ENCODE assay signal across 10 mouse cellular contexts in genomic region chr6:31077779-31078178, GRCm38 (mm10).
DNase-seq lines count a peak whose midpoint lies in the region; ATAC-seq and TF ChIP-seq lines count a peak whose summit lies in the region.
"Had no signal": no experiment of that assay in that cellular context is flagged by ENCODE, and none has a peak within 500 bp of the region (broad histone marks: within the 10 kb centered on the region; RNA-seq: fewer than 3 reads in every experiment).

No protein-coding gene starts in this region.

- no peaks in the 10 kb centered on the region for H3K9me3 ChIP-seq in heart, embryonic 15.5 days (replicated peaks)
- H3K9me3 ChIP-seq in lung, postnatal 0 days (ENCODE audit: low read length): no peaks in the 10 kb centered on the region
- no peaks in the 10 kb centered on the region for H3K9me3 ChIP-seq in stomach, postnatal 0 days (ENCODE audit: control insufficient read depth, low read length)

- H3K36me3 ChIP-seq in heart, embryonic 15.5 days: no peaks in the 10 kb centered on the region
- H3K36me3 ChIP-seq in lung, postnatal 0 days (ENCODE audit: insufficient read depth, low read length): no peaks in the 10 kb centered on the region
- no peaks in the 10 kb centered on the region for H3K36me3 ChIP-seq in stomach, postnatal 0 days (ENCODE audit: control insufficient read depth, insufficient read depth, low read length)

- peak overlapping the region; percentile 46 for H3K27ac ChIP-seq in heart, embryonic 15.5 days
- H3K27ac ChIP-seq in lung, postnatal 0 days (ENCODE audit: low read length): peak overlapping the region; percentile 81
- peak overlapping the region; percentile 58 for H3K27ac ChIP-seq in stomach, postnatal 0 days (replicated peaks)
- H3K27ac ChIP-seq: liver, embryonic 14.5 days had no signal

- no peak overlapping the region for H3K9ac ChIP-seq in heart, embryonic 15.5 days
- no peak overlapping the region for H3K9ac ChIP-seq in lung, postnatal 0 days (replicated peaks; ENCODE audit: low read depth)
- H3K9ac ChIP-seq in stomach, postnatal 0 days (ENCODE audit: low read length): no peak overlapping the region
- H3K9ac ChIP-seq: liver, embryonic 14.5 days had no signal

- no peak for TF ChIP-seq CTCF in lung, postnatal 0 days (IDR thresholded peaks at IDR 0.05)
- no peak for TF ChIP-seq CTCF in stomach, postnatal 0 days (IDR thresholded peaks at IDR 0.05; ENCODE audit: low read depth)

- peaks cover 60% of the 10 kb centered on the region for H3K4me1 ChIP-seq in heart, embryonic 15.5 days (replicated peaks)
- H3K4me1 ChIP-seq in lung, postnatal 0 days (ENCODE audit: insufficient read depth, low read depth, low read length): peaks cover 29% of the 10 kb centered on the region; the same call in 1 of the 2 replicates
- peaks cover 10% of the 10 kb centered on the region for H3K4me1 ChIP-seq in stomach, postnatal 0 days (replicated peaks; ENCODE audit: control insufficient read depth, insufficient read depth)

- no peaks in the 10 kb centered on the region for H3K27me3 ChIP-seq in heart, embryonic 15.5 days
- no peaks in the 10 kb centered on the region for H3K27me3 ChIP-seq in lung, postnatal 0 days (replicated peaks; ENCODE audit: insufficient read depth, low read length)
- no peaks in the 10 kb centered on the region for H3K27me3 ChIP-seq in stomach, postnatal 0 days (ENCODE audit: control insufficient read depth, insufficient read depth, low read length)

- no peak overlapping the region for H3K4me2 ChIP-seq in heart, embryonic 15.5 days
- H3K4me2 ChIP-seq in lung, postnatal 0 days (replicated peaks; ENCODE audit: low read depth, low read length): no peak overlapping the region
- H3K4me2 ChIP-seq in stomach, postnatal 0 days (replicated peaks; ENCODE audit: low read depth): no peak overlapping the region

- TF ChIP-seq EP300 in lung, postnatal 0 days (IDR thresholded peaks at IDR 0.05): 0 out of 2 replicates have a peak, but pooled peaks have one; percentile 9
- no peak for TF ChIP-seq EP300 in stomach, postnatal 0 days (optimal IDR thresholded peaks at IDR 0.05)

- ATAC-seq in heart, embryonic 15.5 days (replicated peaks; ENCODE audit: insufficient number of reproducible peaks, insufficient read depth, low FRiP score, low read depth): no peak
- ATAC-seq in lung, postnatal 0 days: no peak
- no peak for ATAC-seq in stomach, postnatal 0 days (ENCODE audit: low FRiP score, low TSS enrichment)
- ATAC-seq in cerebellum, adult (ENCODE audit: insufficient number of reproducible peaks, low FRiP score, low TSS enrichment): no peak

- no peak overlapping the region for H3K4me3 ChIP-seq in heart, embryonic 15.5 days
- no peak overlapping the region for H3K4me3 ChIP-seq in lung, postnatal 0 days (ENCODE audit: low read depth, low read length)
- H3K4me3 ChIP-seq in stomach, postnatal 0 days (ENCODE audit: low read depth, low read length): no peak overlapping the region

- 61% methylated on average over 9 of the region's 9 CpGs for WGBS in heart, embryonic 15.5 days
- 47% methylated on average over 9 of the region's 9 CpGs for WGBS in lung, postnatal 0 days
- WGBS in stomach, postnatal 0 days: 49% methylated on average over 9 of the region's 9 CpGs

- DNase-seq in heart, postnatal 4 days: no peak
- DNase-seq in lung, postnatal 0 days (ENCODE audit: low spot score): peak; percentile 65
- no peak for DNase-seq in lung, postnatal 10 days
- DNase-seq in induced T-regulatory cell, adult 2 months (ENCODE audit: low read depth): peak; percentile 47
- DNase-seq in stomach, postnatal 0 days (ENCODE audit: low spot score): no peak
- DNase-seq in adrenal gland, postnatal 14 days: no peak
- DNase-seq: right cerebral cortex, adult 18-20 months had no signal

Comparison
In these comparisons a context has a peak if more than half of its experiments do, and no peak if none do; other contexts are left out.
1. DNase-seq: peak in lung, postnatal 0 days (single experiment) and induced T-regulatory cell, adult 2 months (single experiment); none in heart, postnatal 4 days (single experiment), lung, postnatal 10 days (single experiment), stomach, postnatal 0 days (single experiment) and adrenal gland, postnatal 14 days (single experiment).
2. Peak in every context shown above with its lines, with median percentiles within 50 percentile points of each other: H3K27ac ChIP-seq.